ENCODE assay signal across 30 mouse cellular contexts in genomic region chr10:117548775-117549505, GRCm38 (mm10).
"Had no signal": no experiment of that assay in that cellular context is flagged by ENCODE, and none has a peak within 500 bp of the region (broad histone marks: within the 10 kb centered on the region; RNA-seq: fewer than 3 reads in every experiment).

No protein-coding gene starts in this region.

- H3K36me3 ChIP-seq: limb, embryonic 12.5 days; limb, embryonic 13.5 days; limb, embryonic 15.5 days; liver, embryonic 12.5 days; liver, embryonic 13.5 days; liver, embryonic 15.5 days; lung, embryonic 15.5 days; midbrain, embryonic 10.5 days; midbrain, embryonic 12.5 days; midbrain, embryonic 13.5 days; midbrain, embryonic 15.5 days had no signal

- H3K4me2 ChIP-seq: limb, embryonic 12.5 days; limb, embryonic 13.5 days; limb, embryonic 15.5 days; liver, embryonic 11.5 days; liver, embryonic 12.5 days; liver, embryonic 13.5 days; liver, embryonic 15.5 days; lung, embryonic 14.5 days; lung, embryonic 15.5 days; midbrain, embryonic 11.5 days; midbrain, embryonic 12.5 days; midbrain, embryonic 13.5 days; midbrain, embryonic 15.5 days had no signal

- H3K9me3 ChIP-seq: limb, embryonic 13.5 days; limb, embryonic 15.5 days; liver, embryonic 12.5 days; liver, embryonic 15.5 days; lung, embryonic 15.5 days; midbrain, embryonic 10.5 days; midbrain, embryonic 12.5 days; midbrain, embryonic 13.5 days; midbrain, embryonic 15.5 days had no signal

- ATAC-seq: liver, embryonic 12.5 days; liver, postnatal 0 days; lung, postnatal 0 days; midbrain, embryonic 13.5 days; midbrain, embryonic 15.5 days; midbrain, embryonic 16.5 days had no signal

- H3K4me3 ChIP-seq: left cerebral cortex, adult 2 months; limb, embryonic 12.5 days; limb, embryonic 13.5 days; limb, embryonic 15.5 days; liver, embryonic 12.5 days; liver, embryonic 13.5 days; liver, embryonic 15.5 days; lung, embryonic 15.5 days; megakaryocyte, embryonic 14.5 days; midbrain, embryonic 10.5 days; midbrain, embryonic 12.5 days; midbrain, embryonic 13.5 days; midbrain, embryonic 15.5 days; myocyte had no signal

- H3K4me1 ChIP-seq: liver, embryonic 12.5 days; liver, embryonic 13.5 days; liver, embryonic 15.5 days; megakaryocyte, embryonic 14.5 days; midbrain, embryonic 12.5 days; midbrain, embryonic 13.5 days; midbrain, embryonic 15.5 days had no signal

- DNase-seq: left cerebral cortex, postnatal 4 days; liver; liver, embryonic 13.5 days; liver, postnatal 0 days; lung, adult 18-20 months; lung, adult 2 months; lung, embryonic 14.5 days; lung, postnatal 10 days; lung, postnatal 14 days; lung, postnatal 36 days; lung, postnatal 4 days had no signal

- H3K27me3 ChIP-seq: limb, embryonic 12.5 days; limb, embryonic 13.5 days; limb, embryonic 15.5 days; liver, embryonic 12.5 days; liver, embryonic 13.5 days; liver, embryonic 15.5 days; lung, embryonic 15.5 days; megakaryocyte, embryonic 14.5 days; midbrain, embryonic 13.5 days; midbrain, embryonic 15.5 days had no signal

- H3K9ac ChIP-seq: limb, embryonic 12.5 days; limb, embryonic 13.5 days; limb, embryonic 15.5 days; liver, embryonic 12.5 days; liver, embryonic 13.5 days; liver, embryonic 14.5 days; liver, embryonic 15.5 days; liver, postnatal 0 days; lung, embryonic 14.5 days; lung, embryonic 15.5 days; midbrain, embryonic 12.5 days; midbrain, embryonic 13.5 days; midbrain, embryonic 15.5 days had no signal

- H3K27ac ChIP-seq: left cerebral cortex, adult 2 months; limb, embryonic 12.5 days; limb, embryonic 13.5 days; limb, embryonic 15.5 days; liver, embryonic 12.5 days; liver, embryonic 13.5 days; liver, embryonic 14.5 days; liver, embryonic 15.5 days; lung, embryonic 15.5 days; macrophage; midbrain, embryonic 10.5 days; midbrain, embryonic 12.5 days; midbrain, embryonic 13.5 days; midbrain, embryonic 15.5 days had no signal
